Mouse (Mus musculus): ENCODE measurements around the gene Bpifc. TPM values are rescaled to one million over a fixed set of nuclear protein-coding genes. Genes with fewer than 3 reads are reported as not detected.

Gene Bpifc
- total RNA-seq, 4 experiments from 2014 or later: 0.75 to 0.87 TPM; not detected in 2

DNA sequence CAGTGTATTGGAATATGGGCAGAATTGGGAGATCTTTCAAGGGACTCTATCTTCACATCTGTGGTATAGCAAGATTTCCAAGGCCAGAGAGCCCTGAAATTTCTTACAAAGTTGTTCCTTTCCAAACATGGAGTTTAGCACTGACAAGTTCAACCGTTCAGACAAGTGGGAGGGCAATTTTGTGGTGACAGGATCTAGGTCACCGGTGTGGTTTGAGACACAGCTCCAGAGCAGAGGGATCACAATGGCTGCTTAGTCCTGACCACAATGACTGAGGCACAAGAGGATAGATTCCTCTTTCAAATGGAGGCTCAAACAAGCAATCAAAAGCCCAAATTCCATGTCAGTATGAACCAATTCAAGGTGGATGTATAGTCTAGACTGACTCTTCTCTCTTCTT, 523 bp downstream of the Bpifc start:
- DNase-seq: no peak

DNA sequence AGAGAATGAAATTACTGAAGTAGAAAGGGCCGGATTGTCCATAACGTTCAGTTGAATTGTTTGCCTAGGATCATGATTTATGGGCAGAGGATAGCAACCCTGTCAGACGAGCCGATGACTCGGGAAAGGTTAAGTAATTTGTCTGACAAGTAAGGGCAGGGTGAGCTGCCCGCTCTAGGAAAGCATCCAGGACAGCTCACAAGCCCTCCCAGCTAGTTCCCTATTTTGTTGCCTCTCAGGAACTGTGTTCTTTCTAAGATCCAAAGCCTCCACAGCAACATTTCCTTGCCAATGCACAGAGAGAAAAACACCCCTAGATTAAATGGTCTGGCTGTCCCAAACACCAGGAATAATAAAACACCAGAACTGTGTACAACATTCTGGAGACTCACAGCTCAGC, 1.1 kb downstream of the Bpifc start:
- DNase-seq: peak; percentile 20

DNA sequence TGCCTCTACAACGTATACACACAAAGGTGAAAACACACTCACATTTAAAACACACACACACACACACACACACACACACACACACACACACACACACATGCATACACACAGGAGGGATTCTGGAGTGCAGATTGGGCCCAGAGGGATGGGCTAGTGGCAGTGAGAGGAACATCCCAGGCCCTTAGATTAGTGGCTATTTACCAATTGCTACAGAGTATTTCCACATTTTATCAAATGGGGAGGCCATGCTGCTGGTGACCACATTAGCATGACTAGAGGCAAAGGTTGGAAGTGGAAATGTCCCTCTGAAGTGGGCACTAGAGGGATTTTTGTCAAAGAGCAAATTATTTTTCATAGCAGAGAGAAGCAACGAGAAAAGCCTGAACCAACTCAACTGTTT, 2.0 kb downstream of the Bpifc start:
- no peak for DNase-seq

DNA sequence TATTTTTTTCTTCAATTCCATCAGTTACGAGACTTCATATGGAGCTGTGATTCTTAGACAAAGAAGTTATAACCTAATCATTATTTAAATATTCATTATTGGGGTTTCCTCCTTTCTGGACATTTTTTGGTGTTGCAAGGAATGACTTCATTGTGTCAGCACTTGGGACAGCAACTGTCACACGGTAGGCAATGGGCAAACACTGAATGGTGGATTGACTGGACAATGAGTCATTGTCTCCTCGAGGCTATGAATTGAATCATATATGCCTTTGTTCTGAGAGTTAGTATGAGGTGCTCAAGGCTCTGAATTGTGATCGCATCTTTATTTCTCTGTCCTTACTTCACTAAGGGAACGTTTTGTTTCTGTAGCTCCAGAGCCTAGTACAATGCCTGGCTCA, 5.2 kb downstream of the Bpifc start:
- no peak for DNase-seq

DNA sequence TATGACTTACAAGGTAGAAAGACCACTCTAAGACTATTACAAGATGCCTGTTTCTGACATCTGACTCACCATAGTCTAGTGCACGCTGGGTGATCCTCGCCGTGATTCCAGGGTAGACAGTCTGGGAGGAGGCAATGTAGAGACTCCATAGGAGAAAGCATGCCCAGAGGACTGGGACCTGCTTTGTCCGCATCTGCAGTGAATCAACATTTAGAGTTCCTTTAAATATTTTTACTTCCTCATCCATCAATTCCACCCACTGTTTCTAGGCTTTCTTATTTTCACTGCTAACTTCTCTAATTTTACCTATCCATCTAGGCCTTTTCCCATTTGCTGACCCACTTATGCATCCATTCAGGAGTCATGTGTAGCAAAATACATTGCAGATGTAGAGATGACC, 11.2 kb downstream of the Bpifc start:
- no peak for DNase-seq

DNA sequence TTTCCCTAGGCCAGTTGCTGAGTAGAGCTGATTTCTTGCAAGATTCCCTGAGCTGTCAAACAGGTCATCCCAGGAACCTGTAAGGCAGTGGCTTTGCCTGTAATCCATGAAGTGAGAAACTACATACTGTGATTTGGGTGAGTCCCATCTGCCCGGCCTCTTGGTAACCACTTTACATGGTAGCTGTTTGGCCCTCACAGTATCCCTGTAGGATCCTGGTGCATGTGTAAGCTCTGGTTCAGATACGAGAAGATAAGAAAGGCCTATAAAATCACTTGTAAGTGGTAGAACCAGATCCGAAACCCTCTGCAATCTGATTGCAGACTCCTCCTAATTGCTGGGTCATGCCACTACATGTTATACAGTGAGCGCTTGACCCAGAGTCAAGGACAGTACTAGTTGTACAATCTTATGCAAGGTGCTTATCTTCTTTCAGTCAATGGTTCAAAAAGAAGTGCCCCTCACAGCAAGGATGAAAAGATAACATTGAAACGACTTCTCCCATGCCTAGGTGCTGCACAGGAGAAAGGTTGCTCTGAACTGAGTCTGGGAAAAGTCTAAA, 17.1 kb downstream of the Bpifc start:
- no peak for DNase-seq

DNA sequence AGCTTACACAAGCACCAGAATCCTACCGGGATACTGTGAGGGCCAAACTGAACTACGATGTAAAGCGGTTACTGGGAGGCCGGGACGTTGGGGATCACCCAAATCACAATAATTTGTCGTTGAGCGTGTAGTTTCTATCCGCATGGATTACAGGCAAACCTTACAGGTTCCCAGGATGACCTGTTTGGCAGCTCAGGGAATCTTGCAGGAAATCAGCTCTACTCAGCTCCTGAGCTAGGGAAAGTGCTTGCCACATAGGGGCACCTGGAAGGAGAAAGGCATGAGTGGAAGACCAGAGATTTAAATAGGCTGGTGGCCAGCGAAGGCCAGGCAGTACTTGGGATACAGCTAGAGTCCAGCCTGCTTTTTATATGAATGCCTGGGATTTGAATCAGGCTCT, 17.9 kb downstream of the Bpifc start:
- DNase-seq: no peak

DNA sequence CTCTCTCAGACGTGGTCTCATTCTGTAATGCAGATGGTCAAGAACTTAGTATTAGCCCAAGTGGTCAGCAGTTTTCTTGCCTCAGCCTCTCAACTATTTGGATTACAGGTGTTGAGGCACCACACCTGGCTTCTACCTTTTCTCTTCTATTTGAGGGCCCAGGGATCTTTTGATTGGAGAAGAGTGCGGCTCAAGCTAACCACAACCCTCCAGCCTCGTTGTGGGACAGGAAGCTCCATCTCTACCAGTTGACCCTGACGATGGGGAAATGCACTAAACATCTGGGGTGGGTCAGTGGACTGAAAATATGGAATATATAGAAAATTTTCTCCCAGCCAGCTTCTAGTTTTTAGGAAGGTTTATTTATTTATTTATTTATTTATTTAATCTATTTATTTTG, 19.3 kb downstream of the Bpifc start:
- no peak for DNase-seq

DNA sequence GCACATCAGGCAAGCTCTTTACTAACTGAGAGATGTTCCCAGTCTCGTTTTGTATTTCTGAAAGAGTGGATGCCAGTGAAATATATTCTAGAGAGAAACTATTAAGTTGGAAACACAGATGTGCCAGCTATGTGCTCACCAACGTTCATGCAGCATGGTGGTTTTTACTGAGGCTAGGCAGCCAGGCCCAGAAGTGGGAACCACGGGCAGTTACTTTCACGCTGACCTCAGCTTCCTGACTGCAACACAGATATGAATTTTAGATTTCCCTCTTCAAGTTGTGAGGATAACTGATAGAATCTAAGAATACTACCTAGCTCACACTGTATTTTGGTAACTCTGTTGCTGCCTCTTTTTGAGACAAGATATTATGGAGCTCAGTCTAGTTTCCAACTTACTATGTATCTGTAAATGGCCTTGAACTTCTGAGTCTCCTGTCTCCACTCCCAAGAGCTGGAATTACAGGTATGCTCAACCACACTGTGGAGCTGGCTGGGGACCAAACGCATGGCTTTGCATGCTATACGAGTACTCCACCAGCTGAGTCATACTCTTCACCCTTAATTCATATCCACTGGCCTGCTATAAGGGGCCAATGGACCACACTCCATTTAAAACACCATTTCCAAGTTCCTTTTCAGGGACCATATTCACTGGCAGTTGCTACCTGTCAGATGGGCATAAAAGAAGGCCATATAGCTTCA, 22.1 kb downstream of the Bpifc start:
- no peak for DNase-seq

DNA sequence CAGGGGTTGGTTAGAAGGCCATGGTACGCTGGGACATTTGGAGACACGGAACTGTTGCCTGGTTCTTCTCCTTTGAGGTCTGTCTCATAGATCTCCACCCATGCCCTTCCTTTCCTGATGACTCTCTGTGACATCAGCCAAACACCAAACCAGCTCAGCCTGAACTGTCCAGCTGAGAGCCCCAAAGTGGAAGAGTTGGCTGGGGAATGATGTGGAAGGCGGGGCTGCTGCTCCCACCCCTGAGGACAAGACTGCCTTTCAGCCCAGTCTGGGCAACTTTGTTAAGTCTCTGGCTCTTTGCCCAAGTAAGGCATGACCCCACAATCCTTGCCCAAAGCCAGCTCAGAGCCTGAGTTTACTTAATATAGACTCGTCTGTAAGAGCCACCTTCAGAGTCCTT, 38.8 kb downstream of the Bpifc start:
- no peak for DNase-seq

DNA sequence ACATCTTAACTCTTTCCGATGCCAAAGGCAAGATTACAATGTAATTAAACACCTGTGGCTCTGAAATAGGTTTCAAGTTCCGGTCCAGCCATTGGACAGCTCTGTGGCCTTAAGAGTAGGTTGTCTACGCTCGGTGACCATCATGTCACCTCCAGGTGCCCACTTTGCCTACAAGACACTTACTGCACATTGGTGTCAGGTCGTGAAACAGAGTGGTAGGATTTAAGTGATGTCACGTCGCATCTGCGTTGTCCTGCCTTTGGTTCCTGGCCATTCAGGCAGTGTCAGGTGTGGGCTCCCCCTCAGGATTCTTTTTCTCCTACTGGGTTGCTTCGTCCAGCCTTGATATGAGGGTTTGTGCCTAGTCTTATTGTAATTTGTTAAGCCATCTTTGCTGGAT, 39.9 kb downstream of the Bpifc start:
- DNase-seq: no peak

DNA sequence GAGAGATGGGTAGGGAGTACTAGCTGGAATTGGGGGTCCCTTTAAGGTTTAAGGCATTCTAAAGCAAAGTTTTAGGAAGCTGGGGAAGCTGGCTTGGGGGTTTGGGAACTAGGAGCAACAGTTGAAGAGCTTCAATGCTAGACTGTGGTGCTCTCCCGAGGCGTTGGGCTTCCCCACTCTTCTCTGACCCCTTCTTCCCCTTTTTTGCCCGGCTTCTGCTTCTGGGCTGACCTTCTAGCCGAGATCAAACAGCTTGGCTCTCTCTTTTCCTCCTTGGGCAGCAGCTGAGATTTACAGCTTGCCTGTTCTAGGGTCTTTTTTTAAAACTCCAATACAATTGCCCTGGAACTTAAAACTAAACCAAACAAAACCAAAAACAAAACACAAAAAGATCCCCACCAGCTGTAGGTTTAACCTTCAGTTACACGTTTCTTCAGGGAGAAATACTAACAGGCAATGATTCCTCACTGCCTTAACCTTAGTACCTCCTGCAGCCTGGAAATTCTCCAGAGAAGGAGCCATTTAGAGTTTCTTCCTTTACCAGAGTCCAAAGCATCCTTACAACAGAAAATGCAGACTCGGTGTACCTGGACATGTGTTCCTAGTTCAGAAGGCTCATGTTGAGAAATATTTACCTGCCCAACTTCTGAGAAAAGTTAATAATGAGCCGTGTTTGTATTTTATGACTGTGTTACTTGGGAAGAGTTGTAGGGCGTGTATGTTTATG, 41.6 kb downstream of the Bpifc start:
- DNase-seq: no peak

DNA sequence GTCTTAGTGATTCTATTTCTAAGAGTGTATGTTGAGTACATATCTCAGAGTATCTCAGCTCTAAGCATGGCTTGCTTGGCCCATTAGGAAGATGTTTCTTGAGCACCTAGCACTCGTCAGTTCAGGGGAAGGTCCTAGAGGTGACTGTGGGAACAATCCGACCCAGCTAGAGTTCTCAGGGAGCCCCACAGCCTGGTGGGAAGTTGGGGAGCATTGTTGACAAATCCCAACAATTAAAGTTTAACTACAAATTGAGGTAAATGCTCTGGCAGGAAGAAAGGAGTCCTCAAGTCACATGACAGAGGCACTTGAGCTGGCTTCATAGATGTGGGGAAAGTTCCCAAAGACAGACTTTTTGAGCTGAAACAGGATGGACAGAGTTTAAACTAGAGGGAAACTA, 43.0 kb downstream of the Bpifc start:
- no peak for DNase-seq

DNA sequence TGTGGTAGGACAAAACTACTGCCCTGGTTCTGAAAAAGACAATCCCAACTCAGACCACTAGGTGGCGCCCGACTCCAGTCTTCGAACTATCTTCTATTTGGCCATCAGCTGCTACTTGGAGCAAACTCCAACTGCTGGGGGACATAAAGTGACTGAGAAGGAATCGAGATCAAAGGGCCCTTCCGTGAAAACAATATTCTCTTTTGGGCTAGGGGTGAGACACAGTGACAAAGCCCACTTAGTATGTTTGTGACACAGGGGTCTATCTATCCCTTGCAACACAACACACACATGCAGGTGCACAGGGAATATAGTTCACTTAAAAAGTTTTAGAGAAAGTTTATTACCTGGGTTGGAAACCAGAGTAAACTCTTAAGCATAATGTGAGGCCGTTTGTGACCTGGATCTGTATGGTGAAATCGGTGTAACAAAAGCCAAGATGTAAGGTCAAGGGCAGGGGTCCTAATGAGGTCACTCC, 43.5 kb downstream of the Bpifc start:
- DNase-seq: peak; percentile 61

DNA sequence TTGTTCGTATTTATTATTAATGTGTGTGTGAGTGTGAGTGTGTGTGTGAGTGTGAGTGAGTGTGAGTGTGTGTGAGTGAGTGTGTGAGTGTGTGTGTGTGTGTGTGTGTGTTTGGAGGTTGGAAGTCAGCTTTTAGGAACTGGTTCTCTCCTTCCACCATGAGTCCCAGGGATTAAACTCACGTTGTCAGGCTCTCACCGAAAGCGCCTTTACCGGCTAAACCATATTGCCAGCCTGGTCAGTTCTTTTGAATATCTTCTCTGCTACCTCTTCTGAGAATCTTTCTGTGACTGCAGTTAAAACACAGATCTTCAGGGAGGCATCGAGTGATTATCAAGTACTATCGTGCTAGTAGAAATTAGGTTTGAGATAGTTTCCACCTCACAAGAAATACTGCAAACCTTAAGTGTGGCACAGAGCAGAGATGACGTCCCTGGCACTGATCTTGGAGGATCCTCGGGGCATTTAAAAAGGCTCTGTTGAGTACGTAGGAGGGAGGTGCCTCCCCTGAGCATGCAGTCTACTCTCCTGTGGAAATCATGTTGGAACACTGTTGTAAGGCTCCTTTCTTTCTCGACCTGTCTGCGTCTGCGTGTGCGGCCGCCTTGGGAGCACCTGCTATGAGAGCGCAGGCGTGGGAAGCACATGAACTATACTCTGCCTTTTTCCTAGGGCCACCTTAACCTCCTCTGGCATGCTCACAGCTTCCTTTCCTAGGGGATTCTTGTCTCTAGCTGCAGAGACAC, 44.1 kb downstream of the Bpifc start:
- no peak for DNase-seq

DNA sequence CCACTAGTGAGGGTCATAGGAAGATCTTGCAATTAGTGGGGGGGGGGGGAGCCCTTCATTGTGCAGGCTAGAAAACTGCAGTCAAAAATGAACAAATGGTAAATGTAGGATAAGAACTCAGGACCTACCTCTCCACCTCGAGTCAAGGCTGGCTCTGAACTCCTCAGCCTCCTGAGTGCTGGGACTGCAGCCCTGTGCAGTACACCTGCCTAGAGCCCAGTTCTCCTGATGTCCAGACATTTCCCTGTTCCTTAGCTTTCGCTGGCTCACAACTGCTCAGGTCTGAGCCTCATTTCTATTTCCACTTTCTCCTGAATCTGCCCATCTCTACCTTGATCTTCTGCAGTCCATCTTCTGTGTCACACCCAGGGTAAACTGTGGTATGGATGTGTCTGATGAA, 45.2 kb downstream of the Bpifc start:
- no peak for DNase-seq

DNA sequence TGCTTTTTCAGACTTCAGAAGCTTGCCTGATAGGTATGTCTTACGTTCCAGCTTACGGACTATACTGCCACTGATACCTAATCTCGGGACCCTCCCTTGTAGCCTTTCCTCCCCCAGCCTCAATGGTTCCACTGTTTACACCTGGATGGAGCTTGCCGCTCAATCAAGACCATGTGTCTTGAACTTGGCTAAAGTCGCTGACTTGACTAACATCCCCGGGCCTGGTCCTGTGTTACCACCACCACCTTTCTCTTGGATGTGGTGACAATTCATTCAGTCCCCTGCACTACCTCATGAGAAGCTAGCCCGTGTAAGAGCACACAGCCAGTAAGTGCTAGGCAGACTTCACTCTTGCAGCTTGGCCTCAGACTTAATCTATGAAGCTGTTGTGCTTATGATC, 47.4 kb downstream of the Bpifc start:
- no peak for DNase-seq

DNA sequence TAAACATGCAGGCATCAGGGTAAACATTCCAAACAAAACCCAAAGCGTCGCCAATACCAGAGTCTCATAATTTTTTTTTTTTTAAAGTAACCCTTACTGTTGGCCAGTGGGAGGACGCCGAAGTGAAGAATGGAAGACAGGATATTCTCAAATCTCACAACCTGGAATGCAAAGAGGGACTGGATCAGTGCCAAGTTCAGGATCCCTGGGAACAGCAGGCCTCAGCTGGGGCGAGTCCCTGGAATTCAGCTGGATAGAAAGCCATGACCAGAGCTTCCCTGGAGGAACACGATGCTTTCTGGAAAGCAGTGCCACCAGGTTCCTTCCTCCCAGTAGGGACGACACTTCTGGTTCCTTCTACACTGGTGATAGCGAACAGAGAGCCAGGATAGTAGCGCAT, 48.8 kb downstream of the Bpifc start:
- DNase-seq: no peak

DNA sequence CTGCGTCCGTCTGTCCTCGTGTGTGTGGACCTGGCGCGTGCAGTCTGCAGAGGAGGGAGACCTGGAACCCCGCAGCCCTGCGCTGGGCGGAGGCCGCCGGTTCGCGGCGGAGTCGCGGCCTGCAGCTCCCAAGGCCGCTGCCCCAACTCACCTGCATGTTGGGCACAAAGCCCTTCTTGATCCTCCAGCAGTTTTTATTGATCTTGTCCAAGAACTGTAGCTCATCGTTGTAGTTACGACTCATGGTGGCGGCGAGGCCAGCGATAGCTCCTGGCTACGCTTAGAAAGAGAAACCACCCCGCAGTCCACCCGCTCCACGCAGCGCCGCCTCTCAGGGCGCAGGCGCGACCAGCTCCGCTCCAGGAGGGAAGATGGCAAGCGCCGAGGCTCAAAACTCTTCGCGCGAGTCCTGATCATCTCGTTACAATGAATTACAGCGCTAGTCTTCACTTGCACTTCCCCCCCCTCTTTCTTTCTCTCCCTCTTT, 54.2 kb downstream of the Bpifc start, which contains the start of gene Rtcb:
Rtcb (minus strand) TSS at position 360 of the 487 bp plus-strand sequence.
- DNase-seq: peak; percentile 94

DNA sequence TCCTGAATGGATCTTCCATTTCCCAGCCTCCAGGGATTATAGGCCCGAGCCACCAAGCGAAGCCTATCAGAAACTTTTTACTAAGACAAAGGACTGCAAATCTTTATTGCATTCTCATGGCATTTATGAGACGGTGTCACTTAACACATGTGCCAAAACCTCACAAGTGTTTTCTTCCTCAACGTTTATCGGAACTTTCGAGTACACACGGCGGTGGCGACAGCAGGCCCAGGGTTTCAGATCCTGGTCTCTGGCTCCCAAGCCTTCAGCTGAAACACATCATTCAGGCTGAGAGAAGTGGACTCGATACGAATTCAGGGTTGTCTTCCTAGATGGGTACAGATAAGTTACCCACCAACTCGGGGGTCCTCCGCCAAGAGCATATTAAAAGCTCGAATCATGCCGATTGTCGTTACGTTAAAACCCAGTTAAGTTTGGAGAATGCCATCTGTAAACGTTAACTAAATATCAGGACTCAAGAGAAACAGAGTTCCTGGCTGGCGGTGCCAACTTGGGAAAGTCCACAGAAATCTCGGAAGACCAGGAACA, 54.8 kb downstream of the Bpifc start:
- no peak for DNase-seq

DNA sequence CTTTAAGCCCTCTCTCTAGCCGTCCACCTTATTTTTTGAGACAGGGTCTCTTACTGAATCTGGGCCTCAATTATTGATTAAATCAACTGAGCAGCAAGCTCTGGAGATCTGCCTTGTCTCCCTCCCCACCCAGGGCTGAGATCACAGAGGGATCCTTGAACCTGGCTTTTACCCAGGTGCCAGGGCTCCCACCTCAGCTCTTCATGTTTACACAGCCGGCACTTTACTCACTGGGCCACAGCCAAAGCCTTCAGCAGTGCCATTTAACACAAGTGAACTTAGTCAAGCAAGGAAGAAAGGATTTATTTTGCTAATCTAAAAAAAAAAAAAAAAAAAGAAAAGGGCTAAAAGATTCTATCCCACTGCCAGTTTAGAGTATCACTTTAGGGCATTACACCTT, 57.3 kb downstream of the Bpifc start:
- no peak for DNase-seq

DNA sequence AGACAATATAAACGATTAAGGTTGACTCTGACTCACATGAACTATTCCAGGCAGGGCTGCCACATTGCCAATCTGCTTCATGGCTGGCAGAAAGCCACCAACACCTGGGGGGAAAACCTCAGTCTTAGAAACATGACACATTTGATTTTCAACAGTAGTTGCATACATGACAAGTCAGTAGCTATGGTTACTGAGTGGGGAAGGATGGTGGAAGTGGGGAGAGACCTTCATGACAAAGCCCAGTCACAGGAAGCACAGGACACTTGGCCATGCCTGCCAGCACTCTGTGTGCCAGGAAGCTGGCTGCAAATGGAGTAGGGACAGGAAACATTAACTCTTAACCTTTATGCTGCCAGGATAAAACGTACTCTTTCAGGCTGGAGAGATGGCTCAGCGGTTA, 58.3 kb downstream of the Bpifc start:
- DNase-seq: no peak
